Mouse (Mus musculus): ENCODE results near the gene Dot1l. TPM values are rescaled to one million over a fixed set of nuclear protein-coding genes. Genes with fewer than 3 reads are reported as not detected.

Dot1l gene
- total RNA-seq, 1 experiment = 31.9 TPM

DNA sequence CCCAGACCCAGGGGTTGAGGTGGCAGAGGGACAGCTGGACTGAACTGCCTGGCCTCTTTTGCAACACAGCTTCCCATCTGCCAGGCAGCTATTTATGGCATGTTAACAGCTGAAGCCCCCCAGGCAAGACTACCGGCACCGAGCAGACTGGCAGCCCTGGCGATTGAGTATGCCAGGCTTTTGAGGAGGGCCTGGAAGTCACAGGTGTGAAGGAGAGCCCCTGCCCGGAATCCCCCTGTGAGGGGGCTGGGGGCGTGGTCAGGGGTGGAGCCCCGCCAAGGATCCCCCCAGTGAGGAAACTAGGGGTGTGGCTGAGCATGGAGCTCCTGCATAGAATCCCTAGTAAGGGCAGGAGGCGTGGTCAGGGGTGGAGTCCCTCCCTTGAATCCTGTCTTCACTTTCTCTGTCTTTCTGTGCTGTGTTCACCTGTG is 82.0 kb downstream of the Dot1l start:
- H3K4me1 ChIP-seq (ENCODE audit: control insufficient read depth in 2 of 2, insufficient read depth in 2 of 2, low read length in 2 of 2, poor library complexity in 1 of 2) = peaks cover 0 to 14% of the 10 kb centered on the region in 2 experiments; a peak in 1 of 4 replicates
- DNase-seq (ENCODE audit: low read depth, low spot score) = no peak
- in situ Hi-C loops (cut with MboI; ENCODE audit: low sequenced_read_pairs in 2 of 2, unreplicated experiment in 2 of 2) = no loop called here
- H3K36me3 ChIP-seq (ENCODE audit: control insufficient read depth, insufficient read depth, low read length, poor library complexity, severe bottlenecking) = no peaks in the 10 kb centered on the region
- no peak for TF ChIP-seq CHD2 (IDR thresholded peaks at IDR 0.05; ENCODE audit: low read depth, low read length)
- no peak for TF ChIP-seq HCFC1 (IDR thresholded peaks at IDR 0.05; ENCODE audit: borderline replicate concordance, insufficient read depth, low read length)
- TF ChIP-seq ZNF384 (IDR thresholded peaks at IDR 0.05; ENCODE audit: low read depth, low read length) = no peak
- no peak for TF ChIP-seq MAFK (IDR thresholded peaks at IDR 0.05; ENCODE audit: insufficient read depth, low read depth, low read length)
- no peak for TF ChIP-seq ZC3H11A (IDR thresholded peaks at IDR 0.05; ENCODE audit: borderline replicate concordance, low read depth, low read length)
- no peak overlapping the region for H3K4me3 ChIP-seq (ENCODE audit: insufficient read depth in 1 of 2, low read depth in 1 of 2, low read length in 2 of 2, poor library complexity in 1 of 2, severe bottlenecking in 1 of 2)
- H3K9me3 ChIP-seq (ENCODE audit: control insufficient read depth, insufficient read depth, low read depth, low read length) = no peaks in the 10 kb centered on the region
- no peak overlapping the region for H3K9ac ChIP-seq (ENCODE audit: insufficient read depth, low read depth, low read length, poor library complexity, severe bottlenecking)
- no peak overlapping the region for H3K27ac ChIP-seq (ENCODE audit: insufficient read depth, low read depth, low read length, poor library complexity, severe bottlenecking)

DNA sequence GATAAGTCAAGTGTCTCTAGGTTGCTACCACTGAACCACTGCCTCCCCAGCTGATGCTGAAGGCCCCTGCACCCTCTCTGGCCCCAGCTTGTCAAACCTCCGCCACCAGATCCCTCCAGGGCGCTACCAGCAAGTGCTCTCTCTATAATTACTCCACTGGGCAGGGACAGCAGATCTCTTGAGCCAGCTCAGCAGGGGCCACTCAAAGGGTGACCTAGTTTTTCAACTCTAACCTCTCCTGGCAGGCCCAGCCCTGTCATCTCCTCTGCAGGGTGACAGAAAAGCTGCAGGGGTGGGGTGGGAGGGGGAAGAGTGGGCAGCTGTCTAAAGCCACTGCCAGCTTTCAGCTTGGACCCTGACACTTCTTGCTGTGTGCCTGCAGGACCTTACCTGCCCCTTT is 82.8 kb downstream of the Dot1l start:
- H3K27ac ChIP-seq (ENCODE audit: insufficient read depth, low read depth, low read length, poor library complexity, severe bottlenecking) = no peak overlapping the region
- H3K36me3 ChIP-seq (ENCODE audit: control insufficient read depth, insufficient read depth, low read length, poor library complexity, severe bottlenecking) = no peaks in the 10 kb centered on the region
- in situ Hi-C loops (cut with MboI; ENCODE audit: low sequenced_read_pairs in 2 of 2, unreplicated experiment in 2 of 2) = no loop called here
- no peak overlapping the region for H3K9ac ChIP-seq (ENCODE audit: insufficient read depth, low read depth, low read length, poor library complexity, severe bottlenecking)
- DNase-seq (ENCODE audit: low read depth, low spot score) = no peak
- no peaks in the 10 kb centered on the region for H3K9me3 ChIP-seq (ENCODE audit: control insufficient read depth, insufficient read depth, low read depth, low read length)
- peaks cover 0 to 14% of the 10 kb centered on the region in 2 experiments; a peak in 1 of 4 replicates for H3K4me1 ChIP-seq (ENCODE audit: control insufficient read depth in 2 of 2, insufficient read depth in 2 of 2, low read length in 2 of 2, poor library complexity in 1 of 2)
- no peak for TF ChIP-seq ZC3H11A (IDR thresholded peaks at IDR 0.05; ENCODE audit: borderline replicate concordance, low read depth, low read length)
- no peak for TF ChIP-seq MAFK (IDR thresholded peaks at IDR 0.05; ENCODE audit: insufficient read depth, low read depth, low read length)
- no peak for TF ChIP-seq CHD2 (IDR thresholded peaks at IDR 0.05; ENCODE audit: low read depth, low read length)
- TF ChIP-seq HCFC1 (IDR thresholded peaks at IDR 0.05; ENCODE audit: borderline replicate concordance, insufficient read depth, low read length) = no peak
- no peak for TF ChIP-seq ZNF384 (IDR thresholded peaks at IDR 0.05; ENCODE audit: low read depth, low read length)
- H3K4me3 ChIP-seq (ENCODE audit: insufficient read depth in 1 of 2, low read depth in 1 of 2, low read length in 2 of 2, poor library complexity in 1 of 2, severe bottlenecking in 1 of 2) = no peak overlapping the region

DNA sequence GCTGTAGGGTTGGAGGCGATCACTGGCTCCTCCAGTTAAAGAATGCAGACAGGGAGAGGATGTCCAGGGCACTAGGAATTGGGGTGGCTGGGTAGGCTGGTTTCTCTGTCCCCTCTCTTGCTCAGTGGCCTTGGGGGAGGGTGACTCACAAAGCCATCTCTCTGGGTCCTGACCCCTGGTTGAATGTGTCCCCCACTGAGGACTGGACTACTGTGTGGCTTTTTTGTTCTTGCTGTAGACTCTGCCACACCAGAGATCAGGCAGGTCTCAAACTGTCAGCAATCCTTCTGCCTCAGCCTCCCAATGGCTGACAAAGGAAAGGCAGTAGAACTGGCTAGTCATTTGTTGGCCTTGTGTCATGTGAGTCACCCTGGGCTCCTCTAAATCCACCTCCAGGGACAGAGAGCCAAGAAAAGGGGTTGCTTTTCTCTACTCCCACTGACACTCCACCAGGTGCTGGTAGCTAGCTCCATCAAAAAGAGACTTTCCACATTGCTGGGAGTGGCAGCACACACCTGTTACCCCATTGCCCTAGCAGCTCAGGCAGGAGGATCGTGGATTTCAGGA is 83.4 kb downstream of the Dot1l start:
- Histone ChIP-seq H3K4me1 (ENCODE audit: control insufficient read depth in 2 of 2, insufficient read depth in 2 of 2, low read length in 2 of 2, poor library complexity in 1 of 2) (peaks cover 0 to 14% of the 10 kb centered on the region in 2 experiments; a peak in 1 of 4 replicates), H3K4me3 (ENCODE audit: insufficient read depth in 1 of 2, low read depth in 1 of 2, low read length in 2 of 2, poor library complexity in 1 of 2, severe bottlenecking in 1 of 2) (no peak overlapping the region)

DNA sequence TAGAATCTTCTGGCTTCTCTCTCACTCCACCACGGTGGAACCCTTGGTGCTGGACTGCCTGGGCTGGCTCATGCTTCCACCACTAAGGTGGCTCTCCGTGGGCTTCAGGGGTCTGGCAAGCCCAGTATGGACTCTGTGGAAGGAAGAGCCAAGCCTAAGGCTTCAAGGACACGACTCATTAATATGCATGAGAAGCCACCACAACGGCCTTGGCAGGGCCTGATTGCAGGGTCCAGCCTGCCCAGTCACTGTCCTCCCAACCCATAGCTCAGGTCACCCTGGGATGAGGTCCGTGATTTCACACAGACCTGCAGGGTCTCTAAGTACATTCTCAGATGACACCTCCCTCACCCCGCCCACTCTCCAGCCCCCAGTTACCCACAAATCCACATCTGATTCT is 84.8 kb downstream of the Dot1l start:
- no peaks in the 10 kb centered on the region for H3K36me3 ChIP-seq (ENCODE audit: control insufficient read depth, insufficient read depth, low read length, poor library complexity, severe bottlenecking)
- H3K27ac ChIP-seq (ENCODE audit: insufficient read depth, low read depth, low read length, poor library complexity, severe bottlenecking) = no peak overlapping the region
- no peaks in the 10 kb centered on the region for H3K9me3 ChIP-seq (ENCODE audit: control insufficient read depth, insufficient read depth, low read depth, low read length)
- DNase-seq (ENCODE audit: low read depth, low spot score) = no peak
- H3K4me3 ChIP-seq (ENCODE audit: insufficient read depth in 1 of 2, low read depth in 1 of 2, low read length in 2 of 2, poor library complexity in 1 of 2, severe bottlenecking in 1 of 2) = no peak overlapping the region
- H3K9ac ChIP-seq (ENCODE audit: insufficient read depth, low read depth, low read length, poor library complexity, severe bottlenecking) = no peak overlapping the region
- no peak for TF ChIP-seq CHD2 (IDR thresholded peaks at IDR 0.05; ENCODE audit: low read depth, low read length)
- no peak for TF ChIP-seq ZC3H11A (IDR thresholded peaks at IDR 0.05; ENCODE audit: borderline replicate concordance, low read depth, low read length)
- no peak for TF ChIP-seq HCFC1 (IDR thresholded peaks at IDR 0.05; ENCODE audit: borderline replicate concordance, insufficient read depth, low read length)
- no peak for TF ChIP-seq MAFK (IDR thresholded peaks at IDR 0.05; ENCODE audit: insufficient read depth, low read depth, low read length)
- TF ChIP-seq ZNF384 (IDR thresholded peaks at IDR 0.05; ENCODE audit: low read depth, low read length) = no peak
- in situ Hi-C loops (cut with MboI; ENCODE audit: low sequenced_read_pairs in 2 of 2, unreplicated experiment in 2 of 2) = no loop called here
- H3K4me1 ChIP-seq (ENCODE audit: control insufficient read depth in 2 of 2, insufficient read depth in 2 of 2, low read length in 2 of 2, poor library complexity in 1 of 2) = peaks cover 0 to 10% of the 10 kb centered on the region in 2 experiments; a peak in 1 of 4 replicates

More for the DNA sequence above, 83.4 kb downstream of the Dot1l start:
- Histone ChIP-seq H3K9ac (ENCODE audit: insufficient read depth, low read depth, low read length, poor library complexity, severe bottlenecking) (no peak overlapping the region), H3K9me3 (ENCODE audit: control insufficient read depth, insufficient read depth, low read depth, low read length) (no peaks in the 10 kb centered on the region), H3K36me3 (ENCODE audit: control insufficient read depth, insufficient read depth, low read length, poor library complexity, severe bottlenecking) (no peaks in the 10 kb centered on the region), H3K27ac (ENCODE audit: insufficient read depth, low read depth, low read length, poor library complexity, severe bottlenecking) (no peak overlapping the region)
- TF ChIP-seq CHD2 (IDR thresholded peaks at IDR 0.05; ENCODE audit: low read depth, low read length) (no peak), MAFK (IDR thresholded peaks at IDR 0.05; ENCODE audit: insufficient read depth, low read depth, low read length) (no peak), ZC3H11A (IDR thresholded peaks at IDR 0.05; ENCODE audit: borderline replicate concordance, low read depth, low read length) (no peak), ZNF384 (IDR thresholded peaks at IDR 0.05; ENCODE audit: low read depth, low read length) (no peak), HCFC1 (IDR thresholded peaks at IDR 0.05; ENCODE audit: borderline replicate concordance, insufficient read depth, low read length) (no peak)
- in situ Hi-C loops (cut with MboI; ENCODE audit: low sequenced_read_pairs in 2 of 2, unreplicated experiment in 2 of 2) = no loop called here
- DNase-seq (ENCODE audit: low read depth, low spot score) = no peak
